Mouse (Mus musculus): ENCODE data around the gene Ggt6. TPM values are rescaled to one million over a fixed set of nuclear protein-coding genes. Genes with fewer than 3 reads are reported as not detected.
"Not testable (repeated sequence)": the region's sequence is repeated elsewhere in the genome, so short reads cannot be mapped to it uniquely, and the experiment has no call there.

The Ggt6 gene
- polyA plus RNA-seq, 1 experiment from 2014 or later: not detected

DNA sequence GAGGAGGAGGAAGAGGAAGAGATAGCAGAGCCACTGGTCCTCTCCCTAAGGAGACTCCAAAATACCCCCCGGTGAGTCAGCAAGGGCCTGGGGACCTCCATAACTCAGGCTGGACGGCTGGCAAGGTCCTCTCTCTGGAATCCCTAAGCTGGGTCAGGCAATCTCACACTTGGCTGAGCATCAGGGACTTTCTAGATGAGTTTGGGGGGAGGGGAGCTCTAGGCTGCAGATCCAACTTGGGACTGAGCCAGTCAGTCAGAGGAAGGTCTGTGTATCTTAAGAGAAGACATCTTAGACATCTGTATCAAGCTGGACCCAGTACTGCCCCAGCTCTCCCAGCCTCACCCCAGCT is 344 bp downstream of the Ggt6 start:
- 33% methylated on average over 2 of the region's 2 CpGs for WGBS
- no peak for DNase-seq (ENCODE audit: low spot score)
- no peak overlapping the region for H3K27ac ChIP-seq
- H3K4me1 ChIP-seq: 0 out of 2 replicates have a peak, but pooled peaks cover 6% of the 10 kb centered on the region
- H3K4me3 ChIP-seq: no peak overlapping the region
- no peaks in the 10 kb centered on the region for H3K36me3 ChIP-seq
- no peaks in the 10 kb centered on the region for H3K9me3 ChIP-seq
- H3K27me3 ChIP-seq (ENCODE audit: insufficient read depth, poor library complexity, severe bottlenecking): peaks cover 12% of the 10 kb centered on the region; the same call in 1 of the 2 replicates

GRCm38 (mm10) chr11:72436271-72436670 is 945 bp downstream of the Ggt6 start:
- no peaks in the 10 kb centered on the region for H3K9me3 ChIP-seq
- 0 out of 2 replicates have a peak, but pooled peaks cover 6% of the 10 kb centered on the region for H3K4me1 ChIP-seq
- peaks cover 12% of the 10 kb centered on the region; the same call in 1 of the 2 replicates for H3K27me3 ChIP-seq (ENCODE audit: insufficient read depth, poor library complexity, severe bottlenecking)
- 64% methylated on average over 5 of the region's 5 CpGs for WGBS
- no peak overlapping the region for H3K27ac ChIP-seq
- H3K4me3 ChIP-seq: no peak overlapping the region
- H3K36me3 ChIP-seq: no peaks in the 10 kb centered on the region
- no peak for DNase-seq (ENCODE audit: low spot score)

- WGBS: 85% methylated on average over 16 of the region's 16 CpGs
- Histone ChIP-seq H3K27me3 (ENCODE audit: insufficient read depth, poor library complexity, severe bottlenecking) (peaks cover 12% of the 10 kb centered on the region; the same call in 1 of the 2 replicates), H3K27ac (no peak overlapping the region), H3K4me3 (no peak overlapping the region), H3K4me1 (peaks cover 8% of the 10 kb centered on the region), H3K9me3 (no peaks in the 10 kb centered on the region), H3K36me3 (no peaks in the 10 kb centered on the region)
- DNase-seq (ENCODE audit: low spot score): no peak
Observed at GRCm38 (mm10) chr11:72436756-72437650, 1.7 kb downstream of the Ggt6 start.

- WGBS: 68% methylated on average over 4 of the region's 4 CpGs
- H3K9me3 ChIP-seq: no peaks in the 10 kb centered on the region
- no peak overlapping the region for H3K27ac ChIP-seq
- no peak for DNase-seq (ENCODE audit: low spot score)
- H3K27me3 ChIP-seq (ENCODE audit: insufficient read depth, poor library complexity, severe bottlenecking): peaks cover 12% of the 10 kb centered on the region; the same call in 1 of the 2 replicates
- H3K4me3 ChIP-seq: no peak overlapping the region
- peaks cover 15% of the 10 kb centered on the region for H3K4me1 ChIP-seq
- peaks cover 12% of the 10 kb centered on the region for H3K36me3 ChIP-seq
Observed at GRCm38 (mm10) chr11:72438411-72438810, 3.1 kb downstream of the Ggt6 start.

DNA sequence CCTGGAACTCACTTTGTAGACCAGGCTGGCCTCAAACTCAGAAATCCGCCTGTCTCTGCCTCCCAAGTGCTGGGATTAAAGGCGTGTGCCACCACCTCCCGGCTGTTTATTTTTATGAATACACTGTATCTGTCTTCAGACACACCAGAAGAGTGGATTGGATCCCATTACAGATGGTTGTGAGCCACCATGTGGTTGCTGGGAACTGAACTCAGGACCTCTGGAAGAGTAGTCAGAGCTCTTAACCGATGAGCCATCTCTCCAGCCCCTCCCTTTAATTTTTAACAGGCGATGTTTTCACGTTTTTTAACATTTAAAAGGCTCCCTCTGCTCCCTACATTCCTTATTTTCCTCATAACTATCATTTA is 5.3 kb downstream of the Ggt6 start:
- DNase-seq (ENCODE audit: low spot score); H3K9me3 ChIP-seq: not testable (repeated sequence)
- Histone ChIP-seq H3K4me3 (peak overlapping the region; percentile 88), H3K36me3 (peaks cover 34% of the 10 kb centered on the region), H3K4me1 (peaks cover 12% of the 10 kb centered on the region), H3K27me3 (ENCODE audit: insufficient read depth, poor library complexity, severe bottlenecking) (peaks cover 12% of the 10 kb centered on the region; the same call in 1 of the 2 replicates), H3K27ac (peak overlapping the region; percentile 91)
- 42% methylated on average over 6 of the region's 6 CpGs for WGBS

DNA sequence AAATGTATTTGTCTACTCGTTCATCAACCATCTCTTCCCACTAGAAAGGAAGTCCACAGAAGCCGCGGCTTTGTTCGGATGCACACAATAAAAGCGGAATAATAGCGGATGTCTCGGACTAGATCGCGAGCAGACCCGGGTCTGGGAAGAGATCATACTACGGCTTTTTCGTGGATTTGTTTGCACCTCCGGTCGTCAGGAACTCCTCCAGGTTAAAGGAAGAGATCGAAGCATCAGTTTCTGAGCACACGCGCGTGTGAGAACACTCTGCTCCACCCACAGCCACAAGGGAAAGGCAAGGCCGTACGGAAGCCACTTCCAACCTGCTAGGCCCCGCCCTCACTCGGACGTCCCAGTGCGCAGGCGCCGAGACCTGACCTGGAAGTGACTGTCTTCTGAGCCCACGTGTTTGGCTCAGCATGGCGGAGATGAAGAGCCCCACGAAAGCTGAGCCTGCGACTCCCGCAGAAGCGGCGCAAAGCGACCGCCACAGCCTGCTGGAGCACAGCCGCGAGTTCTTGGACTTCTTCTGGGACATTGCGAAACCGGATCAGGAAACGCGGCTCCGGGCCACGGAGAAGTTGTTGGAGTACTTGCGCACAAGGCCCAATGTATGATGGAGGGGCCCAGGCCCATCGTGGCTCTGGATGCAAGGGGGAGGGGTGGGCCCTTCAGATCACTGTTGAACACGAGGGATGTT is 5.8 kb downstream of the Ggt6 start, which contains the start of gene Mybbp1a:
Mybbp1a (plus strand) TSS at position 391 of the 700 bp plus-strand sequence.
- peak; percentile 99 for DNase-seq (ENCODE audit: low spot score)
- WGBS: under 1% methylated on average over 46 of the region's 46 CpGs

DNA sequence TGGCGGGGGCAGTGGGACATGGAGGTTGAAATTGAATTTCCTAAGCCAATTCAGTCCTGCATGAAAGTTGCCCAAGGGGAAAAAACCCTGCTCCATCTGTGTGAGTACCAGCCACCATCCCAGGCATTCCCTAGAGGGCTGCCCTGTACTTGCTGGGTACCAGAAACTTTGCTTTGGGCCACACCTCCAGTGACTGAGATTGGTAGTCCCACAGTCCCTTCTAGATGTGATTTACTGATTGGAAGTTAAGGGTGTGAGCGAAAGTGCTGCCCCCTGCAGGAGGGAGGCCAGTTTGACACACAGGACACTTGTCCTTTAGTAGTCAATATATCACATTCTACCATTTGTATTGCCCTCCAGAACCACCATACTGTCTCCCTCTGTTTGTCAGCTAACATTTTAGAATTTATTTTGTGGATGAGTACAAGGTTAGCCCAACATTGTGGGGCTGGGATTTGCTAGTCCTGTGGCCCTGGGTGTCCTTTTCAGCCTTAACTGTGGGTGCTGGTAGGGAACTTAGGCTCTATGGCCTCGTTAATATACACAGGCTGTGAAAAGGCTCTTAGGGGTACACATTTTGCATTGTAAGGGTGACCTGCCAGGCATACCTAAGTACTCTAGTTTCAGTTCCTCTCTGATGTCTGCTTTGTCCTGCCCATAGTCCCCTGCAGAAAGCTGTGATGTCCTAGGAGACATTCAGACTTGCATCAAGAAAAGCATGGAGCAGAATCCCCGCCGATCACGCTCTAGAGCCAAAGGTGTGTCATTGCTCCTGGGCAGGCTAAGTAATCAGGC is 11.2 kb downstream of the Ggt6 start:
- peaks cover 93% of the 10 kb centered on the region for H3K36me3 ChIP-seq
- H3K27me3 ChIP-seq (ENCODE audit: insufficient read depth, poor library complexity, severe bottlenecking): no peaks in the 10 kb centered on the region
- no peaks in the 10 kb centered on the region for H3K9me3 ChIP-seq
- H3K27ac ChIP-seq: no peak overlapping the region
- no peak for DNase-seq (ENCODE audit: low spot score)
- peaks cover 9% of the 10 kb centered on the region for H3K4me1 ChIP-seq
- H3K4me3 ChIP-seq: no peak overlapping the region
- 91% methylated on average over 6 of the region's 6 CpGs for WGBS

More for the DNA sequence above, 5.8 kb downstream of the Ggt6 start, which contains the start of gene Mybbp1a:
- Histone ChIP-seq H3K4me1 (peaks cover 9% of the 10 kb centered on the region), H3K36me3 (peaks cover 39% of the 10 kb centered on the region), H3K4me3 (peak within 1 kb of the TSS; percentile 88), H3K27ac (peak within 1 kb of the TSS; percentile 91), H3K9me3 (no peaks in the 10 kb centered on the region), H3K27me3 (ENCODE audit: insufficient read depth, poor library complexity, severe bottlenecking) (peaks cover 6% of the 10 kb centered on the region; the same call in 1 of the 2 replicates)

- Histone ChIP-seq H3K36me3 (peaks cover 100% of the 10 kb centered on the region), H3K4me3 (no peak overlapping the region), H3K27me3 (ENCODE audit: insufficient read depth, poor library complexity, severe bottlenecking) (no peaks in the 10 kb centered on the region), H3K4me1 (peaks cover 3% of the 10 kb centered on the region), H3K9me3 (no peaks in the 10 kb centered on the region), H3K27ac (no peak overlapping the region)
- no peak for DNase-seq (ENCODE audit: low spot score)
- 77% methylated on average over 8 of the region's 8 CpGs for WGBS
Observed at GRCm38 (mm10) chr11:72447475-72447874, 12.1 kb downstream of the Ggt6 start.

DNA sequence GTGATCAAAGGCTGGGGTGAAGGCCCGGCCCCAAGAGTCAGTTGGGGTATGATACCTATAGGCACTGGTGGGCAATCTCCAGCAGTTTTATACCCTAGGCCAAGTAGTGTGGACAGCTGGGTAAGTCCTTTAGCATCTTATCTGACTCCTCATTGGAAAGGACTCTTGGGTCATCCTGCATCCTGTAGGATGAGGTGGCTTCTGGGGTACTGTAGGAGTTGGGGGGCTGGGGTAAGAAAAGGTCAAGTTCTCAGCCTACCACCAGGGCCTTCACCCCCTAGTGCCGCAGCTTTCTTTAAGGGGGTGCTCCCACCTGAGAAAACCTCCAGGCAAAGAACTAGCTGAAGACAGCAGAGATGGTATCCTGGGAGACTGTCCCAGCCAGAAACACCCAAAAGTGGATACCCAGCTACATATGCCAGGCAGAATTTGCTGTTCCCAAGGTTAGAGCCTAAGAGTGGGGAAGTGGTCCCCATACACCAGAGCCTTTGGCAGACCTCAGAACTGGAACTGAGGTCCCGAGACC is 16.9 kb downstream of the Ggt6 start:
- Histone ChIP-seq H3K4me1 (peaks cover 21% of the 10 kb centered on the region), H3K36me3 (peaks cover 61% of the 10 kb centered on the region), H3K9me3 (no peaks in the 10 kb centered on the region), H3K4me3 (no peak overlapping the region), H3K27me3 (ENCODE audit: insufficient read depth, poor library complexity, severe bottlenecking) (no peaks in the 10 kb centered on the region), H3K27ac (no peak overlapping the region)
- DNase-seq (ENCODE audit: low spot score): no peak
- WGBS: 85% methylated on average over 3 of the region's 3 CpGs

DNA sequence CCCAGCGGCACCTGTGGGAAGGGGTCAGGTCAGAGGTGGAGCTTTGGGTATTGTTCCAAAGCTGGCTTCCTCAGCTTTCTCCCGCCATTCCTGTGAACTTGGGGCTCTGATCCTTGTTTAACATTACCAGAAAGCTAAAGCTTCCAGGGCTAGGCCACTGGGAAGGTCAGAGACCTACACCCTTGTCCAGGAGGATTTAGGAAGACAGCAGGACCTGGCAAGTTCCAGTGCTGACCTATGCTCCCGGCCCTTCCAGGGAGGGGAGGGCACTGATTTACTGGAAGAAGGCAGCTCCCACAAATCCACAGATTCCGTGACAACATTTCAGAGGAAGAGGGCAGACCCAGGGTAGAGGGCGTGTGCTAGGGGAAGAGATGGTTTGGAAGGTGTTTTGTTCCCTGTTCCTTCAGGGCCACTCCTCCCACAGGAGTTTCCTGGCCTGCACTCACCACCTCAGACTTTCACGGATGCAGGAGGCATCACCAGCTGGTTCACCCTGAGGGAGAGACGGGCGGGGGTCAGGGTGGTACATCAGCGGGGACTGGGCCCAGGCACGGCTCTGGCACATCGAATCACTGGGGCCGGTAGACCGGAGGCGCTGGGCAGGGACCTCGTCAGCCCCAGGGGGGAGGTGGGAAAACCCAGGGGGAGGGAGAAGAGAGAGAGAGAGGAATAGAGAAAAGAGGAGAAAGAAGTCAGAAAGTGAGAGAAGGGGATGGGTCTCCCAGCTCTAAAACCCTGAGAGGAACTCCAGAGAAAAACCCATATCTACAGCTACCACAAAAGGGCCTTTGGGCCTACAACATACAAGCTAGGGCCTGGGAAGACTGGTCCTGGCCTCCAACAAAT is 18.0 kb downstream of the Ggt6 start:
- H3K4me1 ChIP-seq: peaks cover 29% of the 10 kb centered on the region
- no peak overlapping the region for H3K4me3 ChIP-seq
- H3K27ac ChIP-seq: peak overlapping the region; percentile 32; the same call in 1 of the 2 replicates
- peaks cover 50% of the 10 kb centered on the region for H3K36me3 ChIP-seq
- no peaks in the 10 kb centered on the region for H3K9me3 ChIP-seq
- DNase-seq (ENCODE audit: low spot score): no peak
- H3K27me3 ChIP-seq (ENCODE audit: insufficient read depth, poor library complexity, severe bottlenecking): no peaks in the 10 kb centered on the region
- WGBS: 49% methylated on average over 15 of the region's 15 CpGs

- no peaks in the 10 kb centered on the region for H3K9me3 ChIP-seq
- H3K36me3 ChIP-seq: peaks cover 27% of the 10 kb centered on the region
- 63% methylated on average over 5 of the region's 5 CpGs for WGBS
- H3K4me1 ChIP-seq: peaks cover 47% of the 10 kb centered on the region
- no peak for DNase-seq (ENCODE audit: low spot score)
- no peaks in the 10 kb centered on the region for H3K27me3 ChIP-seq (ENCODE audit: insufficient read depth, poor library complexity, severe bottlenecking)
- peak overlapping the region; percentile 43 for H3K27ac ChIP-seq
- H3K4me3 ChIP-seq: no peak overlapping the region
Observed at GRCm38 (mm10) chr11:72455694-72456093, 20.4 kb downstream of the Ggt6 start.
